Mouse (Mus musculus): ENCODE measurements at regions not wholly inside any gene's neighbourhood (a gene's known extent, or its start where the extent isn't known, plus 50 kb on each side); places are given as distances from the start of the nearest gene placed in this dataset.

DNA sequence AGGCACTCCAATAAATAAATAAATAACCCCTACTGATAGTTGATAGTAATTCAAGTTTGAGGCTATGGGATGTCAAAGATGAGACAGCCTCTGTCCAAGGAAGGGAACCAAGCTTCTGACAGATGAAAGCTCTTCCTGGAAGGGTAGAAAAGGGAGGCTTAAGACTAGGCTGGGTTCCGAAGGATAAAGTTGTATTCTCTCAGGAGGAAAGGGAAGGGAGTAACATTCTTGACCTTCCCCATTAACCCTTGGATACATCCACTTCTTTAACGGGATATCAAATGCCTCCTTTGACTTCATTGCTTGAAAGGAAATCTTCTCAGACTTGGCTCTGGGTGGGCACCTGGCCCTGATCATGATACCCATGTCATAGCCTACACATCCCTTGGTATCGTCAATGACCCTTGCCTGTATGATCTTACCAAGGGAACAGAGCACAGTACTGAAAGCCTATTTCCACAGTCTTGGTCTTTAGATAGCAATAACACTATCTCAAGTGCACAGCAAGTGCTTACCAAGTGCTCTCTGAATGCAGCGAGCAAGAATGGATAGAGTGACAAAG, 607.4 kb upstream of the Cdh5 start:
- no peak for DNase-seq (ENCODE audit: low read depth, low spot score)

DNA sequence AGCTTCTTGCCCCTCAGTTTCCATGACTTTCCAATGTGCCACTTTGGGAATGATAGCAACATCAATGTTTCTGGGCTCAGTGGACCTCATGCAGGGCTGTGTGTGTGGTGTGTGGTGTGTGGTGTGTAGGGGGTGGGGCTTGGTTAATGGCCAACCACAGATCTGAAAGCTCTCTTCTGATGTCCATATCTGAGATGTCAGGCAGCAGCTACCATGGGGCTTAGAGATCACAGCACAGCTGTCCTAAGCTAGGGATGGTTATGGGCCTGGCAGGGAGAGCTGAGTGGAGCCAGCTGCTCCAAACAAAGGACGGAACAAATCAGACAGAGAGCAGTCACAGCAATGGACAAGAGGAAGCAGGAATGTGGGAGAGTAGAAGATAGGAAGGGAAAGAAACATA, 606.8 kb upstream of the Cdh5 start:
- DNase-seq (ENCODE audit: low read depth, low spot score), result no peak

DNA sequence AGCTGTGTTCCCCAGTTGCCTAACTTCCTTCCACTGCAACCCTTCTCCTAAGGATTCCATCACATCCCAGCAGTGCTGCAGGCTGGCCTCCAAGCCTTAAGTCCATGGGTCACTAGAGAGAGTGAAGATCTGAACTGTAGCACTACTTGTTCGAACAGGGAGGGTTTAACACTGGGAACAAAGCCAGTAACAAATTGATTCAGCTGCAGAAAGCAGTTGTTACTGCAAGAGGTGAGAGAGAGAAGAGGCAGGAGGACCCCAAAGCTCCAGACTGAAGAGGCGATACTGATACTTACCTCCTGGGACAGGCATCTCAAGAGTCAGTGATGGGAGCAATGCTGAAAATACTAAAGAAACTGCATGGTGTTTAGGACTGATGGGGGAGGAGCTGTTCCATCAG, 600.1 kb upstream of the Cdh5 start:
- DNase-seq (ENCODE audit: low read depth, low spot score), result no peak

DNA sequence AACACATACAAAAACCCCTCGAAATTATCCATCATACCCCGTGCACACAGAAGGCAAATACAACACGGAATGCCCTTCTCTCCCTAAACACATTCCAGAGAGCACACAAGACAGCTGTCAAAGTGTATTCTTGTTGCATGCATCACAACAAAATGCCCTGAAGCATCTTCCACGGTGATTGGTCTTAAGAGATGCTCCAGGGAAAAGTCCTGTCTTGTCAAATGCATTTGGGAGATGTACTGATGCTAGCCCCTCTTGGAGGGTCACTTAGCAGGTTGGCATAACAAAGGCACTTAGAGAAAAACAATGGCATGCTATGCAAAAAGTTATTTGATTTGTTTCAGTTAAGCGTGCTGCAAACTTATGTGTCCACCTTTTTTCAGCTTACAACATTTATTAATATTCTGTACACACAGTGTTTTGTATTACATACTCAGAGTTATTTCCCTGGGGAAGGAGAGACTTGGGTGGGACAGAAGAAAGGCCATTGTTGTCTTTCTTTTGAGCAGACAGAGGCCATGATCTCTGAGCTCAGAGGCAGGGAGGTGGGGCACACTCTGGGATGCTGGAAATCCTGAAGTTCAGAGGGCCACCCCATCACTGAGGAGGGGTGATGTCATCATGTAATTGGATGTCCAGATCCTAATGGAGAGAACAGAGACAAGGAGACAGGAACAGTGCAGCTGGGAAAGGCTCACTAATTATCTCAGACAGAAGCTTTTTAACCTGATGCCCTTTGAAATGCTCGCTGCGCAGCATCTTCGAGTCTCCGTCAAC, 598.2 kb upstream of the Cdh5 start:
- no peak for DNase-seq (ENCODE audit: low read depth, low spot score)

DNA sequence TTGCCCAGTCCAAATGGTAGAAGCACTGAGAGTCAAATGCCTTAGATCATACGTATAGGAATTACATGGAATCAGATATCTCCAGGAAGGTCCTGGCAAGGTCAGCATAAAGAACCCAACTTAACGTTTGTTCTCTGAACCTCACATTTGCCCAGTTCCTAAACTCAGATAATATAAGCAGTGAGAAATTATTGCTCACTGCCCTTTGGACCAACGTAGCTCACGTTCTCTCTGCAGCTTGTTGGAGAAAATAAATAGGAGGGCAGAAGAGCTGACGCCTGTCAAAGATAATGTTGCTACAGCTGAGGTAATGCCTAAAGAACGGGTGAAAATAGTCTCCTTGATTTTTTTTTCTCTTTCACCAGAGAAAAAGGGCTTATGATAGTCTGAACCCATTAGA, 595.1 kb upstream of the Cdh5 start:
- no peak for DNase-seq (ENCODE audit: low read depth, low spot score)

DNA sequence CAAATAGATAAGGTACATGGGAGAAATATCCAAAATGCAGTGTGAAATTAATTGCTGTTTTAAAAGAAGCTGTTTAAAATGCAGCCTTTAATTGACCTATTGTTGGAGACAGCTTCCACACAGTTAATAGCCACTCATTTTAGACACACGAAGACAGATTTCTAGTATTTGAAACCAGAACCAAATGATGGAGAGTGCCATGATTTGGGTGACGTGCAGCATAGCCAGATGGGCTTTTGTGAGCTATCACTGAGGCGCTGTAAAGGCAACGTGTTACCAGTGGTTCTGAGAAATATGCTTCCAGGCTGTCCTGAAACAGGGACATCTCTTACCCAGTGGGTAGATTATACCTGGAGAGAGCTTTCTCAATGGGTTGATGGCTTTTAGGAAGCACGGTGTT, 594.4 kb upstream of the Cdh5 start:
- no peak for DNase-seq (ENCODE audit: low read depth, low spot score)

DNA sequence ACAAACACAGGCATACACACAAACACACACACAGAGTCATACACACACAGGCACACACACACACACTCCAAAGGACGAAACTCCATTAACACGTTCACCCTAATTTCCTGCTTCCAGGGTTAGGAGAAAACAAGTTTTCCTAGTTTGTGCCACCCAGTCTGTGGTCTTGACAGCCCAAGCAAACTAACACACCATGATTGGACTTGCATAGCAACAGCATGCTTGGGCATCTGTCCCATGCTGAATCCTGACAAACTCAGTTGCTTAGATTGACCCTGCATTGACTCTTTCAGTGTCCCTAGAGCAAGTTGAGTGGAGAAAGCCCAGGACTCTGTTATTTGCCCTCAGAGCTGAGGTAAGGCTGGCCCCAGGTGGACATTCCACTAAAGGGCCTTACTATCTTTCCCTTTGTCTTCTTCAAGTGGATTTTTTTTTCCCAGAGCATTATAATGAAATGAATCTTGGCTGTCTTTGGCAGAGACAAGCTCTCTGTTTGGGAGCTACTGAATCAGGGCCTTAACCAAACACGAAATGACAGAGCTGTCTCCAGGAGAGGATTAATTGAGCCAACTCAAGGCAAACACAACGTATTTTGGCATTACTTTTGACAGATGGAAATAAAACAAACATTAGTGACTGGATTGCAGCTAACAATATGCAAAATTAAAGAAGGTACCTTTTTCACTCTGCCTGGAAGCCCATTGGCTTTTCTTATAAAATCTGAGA, 581.1 kb upstream of the Cdh5 start:
- no peak for DNase-seq (ENCODE audit: low read depth, low spot score)

DNA sequence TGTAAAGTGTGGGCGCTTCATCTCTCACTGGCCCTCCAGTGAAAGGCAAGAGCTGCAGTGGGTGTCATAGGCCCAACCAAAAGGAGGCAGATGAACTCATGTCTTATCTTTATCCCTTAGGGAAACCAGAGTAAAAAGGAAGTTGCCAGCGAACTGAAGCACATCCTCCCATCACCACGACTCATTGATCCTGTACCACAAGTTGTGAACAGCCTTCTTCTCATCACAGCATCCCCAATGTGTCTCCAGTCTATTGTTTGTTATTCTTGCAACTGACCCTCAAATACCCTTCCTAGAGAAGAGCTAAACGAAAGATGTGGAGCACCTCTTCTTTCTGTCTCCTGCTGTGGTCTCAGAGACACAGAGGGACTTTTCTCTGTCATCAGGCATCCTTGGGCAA, 570.5 kb upstream of the Cdh5 start:
- no peak for DNase-seq (ENCODE audit: low read depth, low spot score)

DNA sequence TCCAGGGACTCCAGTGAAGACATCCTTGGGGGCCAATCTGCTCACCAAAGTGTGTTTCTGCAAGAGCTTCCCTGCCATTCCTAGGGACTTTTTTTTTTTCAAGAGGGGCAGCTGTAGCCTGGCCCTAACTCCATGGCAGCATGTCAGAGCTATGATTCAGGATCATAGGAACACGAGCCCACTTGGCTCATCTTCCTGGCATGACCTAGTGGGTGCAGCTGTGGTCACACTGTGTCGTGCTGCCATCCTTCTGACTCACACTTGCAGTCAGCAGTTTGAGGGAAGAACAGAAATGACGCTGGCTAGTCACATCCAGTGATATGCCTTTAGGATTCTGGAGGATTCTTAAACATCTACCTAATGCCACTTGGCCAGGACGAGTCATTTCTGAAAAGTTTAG, 566.5 kb upstream of the Cdh5 start:
- DNase-seq (ENCODE audit: low read depth, low spot score), result no peak

DNA sequence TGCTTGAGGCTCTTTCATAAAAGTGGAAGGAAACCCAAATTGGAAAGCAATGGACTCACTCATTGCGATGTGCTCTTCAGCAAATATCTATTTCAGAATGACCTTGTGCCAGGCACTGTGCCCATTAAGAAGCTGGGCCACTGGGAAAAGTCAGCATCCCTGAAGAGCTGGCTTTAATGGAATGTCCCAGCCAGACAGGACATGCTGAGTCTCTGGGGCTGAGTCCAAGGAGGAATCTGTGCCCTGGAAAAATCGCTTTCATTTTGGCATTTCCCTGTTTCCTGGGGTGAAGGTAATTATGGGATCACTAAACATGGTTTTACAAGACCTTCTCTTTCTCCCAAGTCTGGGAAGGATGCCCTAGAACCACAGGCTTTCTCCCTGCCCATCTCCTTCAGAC, 564.6 kb upstream of the Cdh5 start:
- no peak for DNase-seq (ENCODE audit: low read depth, low spot score)

DNA sequence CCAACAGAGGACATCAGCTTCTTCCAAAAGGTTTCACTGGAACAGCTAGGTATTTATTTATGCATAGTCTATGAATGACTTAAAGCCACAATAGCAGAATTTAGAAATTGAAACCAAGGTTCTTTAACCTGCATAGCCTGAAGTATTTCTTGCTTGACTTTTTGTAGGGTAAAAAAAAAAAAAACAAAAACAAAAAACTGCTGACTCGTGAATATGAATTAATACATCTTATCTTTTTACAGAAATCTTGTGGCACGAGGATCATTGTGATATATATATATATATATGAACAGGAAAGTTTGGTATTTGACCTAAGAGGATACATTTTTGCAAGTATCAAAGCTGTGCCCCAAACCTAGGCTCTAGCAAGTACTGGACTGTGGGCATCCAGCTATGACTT, 559.5 kb upstream of the Cdh5 start:
- DNase-seq (ENCODE audit: low read depth, low spot score), result no peak

DNA sequence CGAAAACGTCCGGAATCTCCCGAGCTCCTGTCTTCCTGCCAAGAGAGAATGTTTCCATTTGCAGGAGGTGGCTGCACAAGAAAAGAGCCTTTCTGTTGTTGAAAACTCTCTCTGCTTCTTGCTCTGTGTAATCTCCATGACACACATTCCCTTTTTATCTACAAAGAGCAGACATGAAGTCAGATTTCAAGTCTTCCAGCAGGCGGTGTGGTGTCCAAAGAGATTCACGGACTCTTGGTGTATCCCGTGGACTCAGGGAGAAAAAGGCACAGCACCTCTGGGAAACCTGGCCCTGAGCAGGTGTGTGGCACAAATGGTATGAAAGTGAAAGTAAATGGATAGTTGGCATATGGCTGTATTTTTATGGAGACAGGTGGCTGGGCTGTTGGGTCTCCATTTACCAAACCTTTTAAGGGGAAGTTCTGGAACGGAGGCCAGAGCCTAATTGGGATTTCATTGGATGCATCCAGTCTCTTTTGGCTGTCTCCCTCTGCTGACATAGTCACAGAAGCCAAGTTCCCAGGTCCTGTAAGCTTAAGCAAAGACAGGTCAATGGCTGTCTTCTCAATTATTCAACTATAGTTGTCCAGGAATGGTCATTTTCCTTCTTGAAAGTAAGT, 549.4 kb upstream of the Cdh5 start:
- no peak for DNase-seq (ENCODE audit: low read depth, low spot score)

DNA sequence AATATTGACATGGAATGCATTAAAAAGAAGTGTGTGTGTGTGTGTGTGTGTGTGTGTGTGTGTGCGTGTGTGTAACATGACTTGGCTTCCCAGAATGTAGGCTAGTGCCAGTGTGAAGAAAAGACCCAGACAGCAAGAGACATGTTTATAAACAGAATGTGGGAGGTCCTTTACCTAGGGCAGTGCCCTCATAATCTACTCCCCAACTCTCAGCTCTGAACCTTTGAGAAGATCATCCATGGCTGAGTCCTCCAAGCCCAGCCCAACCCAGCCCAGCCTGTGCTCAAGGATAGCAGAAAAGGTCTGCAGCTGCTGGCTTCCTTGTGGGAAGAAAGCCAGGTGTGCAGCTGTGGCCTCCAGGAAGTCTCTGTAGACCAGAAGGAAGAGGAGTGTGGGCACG, 539.8 kb upstream of the Cdh5 start:
- DNase-seq (ENCODE audit: low read depth, low spot score), result no peak

DNA sequence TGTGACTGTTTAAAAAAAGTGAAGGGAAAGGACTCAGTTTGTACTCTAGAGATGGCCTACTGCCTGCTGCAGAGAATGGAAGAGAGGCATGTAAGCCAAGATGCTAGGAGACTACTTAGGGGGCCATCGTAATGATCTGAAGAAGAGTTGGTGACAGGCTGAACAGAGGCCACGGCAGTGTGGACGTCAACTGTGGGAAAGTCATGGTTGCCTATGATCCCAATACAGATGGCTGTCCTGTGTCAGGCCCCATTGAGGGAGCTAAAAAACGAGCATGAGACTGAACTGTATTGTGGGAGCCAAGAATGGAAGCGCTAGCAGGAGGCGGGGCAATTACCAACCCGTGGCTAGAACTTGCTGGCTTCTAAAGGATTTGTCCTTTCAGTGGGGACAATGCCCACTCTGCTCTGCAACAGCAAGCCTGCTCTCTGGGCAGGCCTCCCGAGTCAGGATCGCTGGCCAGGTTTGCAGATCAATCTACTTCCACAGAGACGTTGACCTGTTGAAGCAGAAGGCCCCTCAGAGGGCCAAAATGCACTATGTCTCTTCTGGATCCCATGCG, 530.5 kb upstream of the Cdh5 start:
- no peak for DNase-seq (ENCODE audit: low read depth, low spot score)

DNA sequence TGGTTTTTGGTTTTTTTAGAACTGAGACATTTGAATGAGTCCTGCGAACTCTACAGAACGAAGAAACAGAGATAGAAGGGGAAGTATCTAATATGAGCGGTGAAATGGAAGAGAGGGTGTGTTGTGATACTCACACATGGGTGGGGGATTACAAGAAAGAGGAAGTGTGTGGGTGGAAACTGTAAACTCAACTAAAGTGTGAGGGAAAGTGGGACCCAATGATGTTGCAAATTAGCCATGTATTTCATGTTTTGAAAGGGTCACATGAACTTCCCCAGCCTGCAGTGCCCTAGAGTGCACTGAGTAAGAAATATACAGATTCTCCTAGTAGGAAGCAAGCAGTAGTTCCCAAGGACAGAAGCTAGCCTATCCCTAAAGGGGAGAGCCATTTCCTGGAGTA, 524.3 kb upstream of the Cdh5 start:
- no peak for DNase-seq (ENCODE audit: low read depth, low spot score)

DNA sequence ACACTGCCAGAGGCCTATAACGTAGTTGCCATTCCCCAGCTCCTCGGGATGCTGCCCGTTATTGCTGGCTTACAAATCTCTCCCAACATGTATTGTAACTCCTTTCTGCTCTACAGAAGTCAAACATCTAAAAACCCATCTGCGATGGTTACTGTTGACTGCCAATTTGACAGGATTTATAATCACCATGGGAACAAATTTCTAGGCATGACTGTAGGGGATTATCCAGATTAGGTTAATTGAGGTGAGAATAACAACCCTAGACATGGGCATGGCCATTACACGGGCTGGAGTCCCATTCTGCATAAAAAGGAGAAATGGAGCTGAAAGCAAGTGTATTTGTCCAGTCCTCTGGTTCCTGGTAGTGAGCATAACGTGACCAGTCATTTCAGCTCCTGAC, 523.4 kb upstream of the Cdh5 start:
- no peak for DNase-seq (ENCODE audit: low read depth, low spot score)

DNA sequence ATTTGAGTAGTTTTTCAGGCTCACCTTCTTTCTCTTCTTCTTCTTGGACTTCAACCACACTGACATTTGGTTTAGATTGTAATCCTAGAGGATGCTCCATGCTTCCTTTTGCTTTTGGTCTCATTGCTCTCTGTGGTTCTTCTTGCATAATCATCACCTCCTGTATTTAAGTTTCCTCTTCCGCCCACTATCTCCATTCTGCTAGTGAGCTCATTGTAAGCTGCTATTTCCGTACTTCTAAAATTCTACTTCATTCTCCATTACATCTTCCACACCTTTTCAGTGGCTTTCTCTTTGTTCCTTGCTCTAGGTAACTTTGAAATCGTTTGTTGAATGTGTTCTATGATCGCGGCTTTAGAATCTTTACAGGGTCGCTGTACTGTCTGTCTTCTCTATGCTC, 493.1 kb upstream of the Cdh5 start:
- no peak for DNase-seq (ENCODE audit: low read depth, low spot score)

DNA sequence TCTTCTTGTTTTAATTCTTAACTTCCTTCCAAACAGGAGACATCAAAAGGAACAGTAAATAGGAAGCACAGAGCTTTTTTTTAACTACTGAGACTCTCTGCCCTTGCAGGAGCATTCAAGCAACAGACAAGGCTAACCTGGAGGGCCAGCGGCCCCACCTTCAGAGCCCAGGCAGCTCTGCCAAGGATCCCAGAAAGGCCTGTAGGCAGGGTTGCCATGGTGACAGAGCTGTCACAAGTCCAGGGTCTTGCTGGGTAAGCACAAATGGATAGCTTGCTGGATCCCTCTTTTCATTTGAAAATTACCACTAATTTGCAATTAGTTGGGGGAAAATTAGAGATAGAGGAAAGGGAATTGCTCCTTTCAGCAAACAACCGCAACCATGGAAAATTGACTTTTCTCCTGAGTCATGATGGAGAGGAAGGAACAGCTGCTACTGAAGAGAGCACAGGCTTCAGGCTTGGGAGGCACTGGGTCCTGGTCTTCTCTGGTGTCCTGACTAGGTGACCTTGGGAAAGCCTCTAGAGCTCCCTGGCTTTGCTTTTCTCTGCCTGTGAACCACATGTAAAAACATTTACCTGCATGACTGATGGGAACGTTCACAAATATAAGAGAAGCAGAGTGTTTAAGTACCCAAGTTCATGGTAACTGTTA, 477.5 kb upstream of the Cdh5 start:
- no peak for DNase-seq (ENCODE audit: low read depth, low spot score)

DNA sequence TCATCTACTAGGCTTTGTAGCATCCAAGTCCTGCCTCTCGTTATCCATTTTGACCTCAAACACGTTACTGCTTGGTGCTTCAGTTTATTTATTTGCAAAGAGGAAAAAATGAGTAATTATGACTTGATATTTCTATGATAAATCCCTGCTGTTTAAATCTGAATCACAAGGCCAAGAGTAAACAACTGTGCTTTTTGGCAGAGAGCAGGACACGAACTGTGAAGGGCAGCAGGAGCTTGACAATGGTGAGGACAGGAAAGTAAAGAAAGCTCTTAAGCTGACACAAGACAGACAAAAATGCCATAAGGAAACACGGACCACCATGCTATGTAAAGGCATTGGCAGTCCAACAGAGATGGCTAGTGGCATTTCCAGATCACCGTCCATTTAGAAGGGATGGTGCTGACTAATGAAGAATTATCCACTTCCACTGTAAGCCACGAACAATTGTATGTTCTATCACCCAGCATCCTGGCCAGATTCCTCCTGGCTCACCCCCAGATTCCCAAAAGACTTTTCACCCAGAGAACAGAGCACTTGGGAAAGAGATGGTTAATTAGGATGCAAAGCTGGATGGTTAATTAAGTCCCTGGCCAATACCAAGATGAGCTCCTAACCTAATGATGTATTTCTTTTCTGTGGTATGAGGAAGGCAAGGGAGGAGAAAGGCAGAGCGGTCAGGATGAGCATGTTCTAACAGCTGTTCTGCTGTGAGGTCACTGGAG, 476.1 kb upstream of the Cdh5 start:
- DNase-seq (ENCODE audit: low read depth, low spot score), result no peak

DNA sequence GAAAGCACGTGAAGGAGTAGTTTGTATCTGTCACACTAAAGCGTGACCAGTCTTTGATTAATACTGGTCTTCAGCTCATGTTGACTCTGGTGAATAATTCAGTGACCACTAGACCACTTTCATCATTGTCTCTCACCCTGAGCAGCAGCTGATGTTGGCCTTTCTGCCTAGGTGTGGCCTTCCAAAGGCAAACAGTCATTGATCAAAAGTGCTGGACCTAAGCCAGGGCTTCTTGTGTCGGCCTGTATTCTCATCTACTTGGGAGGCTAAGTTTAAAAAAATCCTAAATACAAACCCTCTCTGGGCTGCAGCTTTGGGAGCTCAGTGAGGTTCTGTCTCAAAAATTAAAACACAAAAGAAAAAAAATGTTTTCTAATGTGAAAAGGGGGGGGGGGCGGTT, 475.0 kb upstream of the Cdh5 start:
- no peak for DNase-seq (ENCODE audit: low read depth, low spot score)

DNA sequence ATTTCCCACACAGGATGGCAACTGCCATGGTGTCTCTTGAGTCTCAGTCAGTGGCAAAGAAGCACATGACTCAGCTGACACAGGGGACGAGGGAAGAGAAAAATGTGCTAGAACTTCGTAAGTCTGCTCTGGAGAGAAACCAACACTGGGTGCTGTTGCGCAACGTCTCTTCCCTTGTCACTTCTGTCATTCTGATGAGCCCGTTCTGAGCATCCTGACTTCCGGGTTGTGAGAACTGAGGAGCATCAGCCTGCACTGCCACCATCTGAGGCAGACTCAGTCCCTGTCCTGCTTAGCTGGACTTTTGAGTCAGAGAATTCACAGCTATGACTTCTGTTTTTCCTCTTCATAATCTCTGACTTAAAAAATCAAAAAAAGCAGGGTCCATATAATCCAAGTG, 468.9 kb upstream of the Cdh5 start:
- no peak for DNase-seq (ENCODE audit: low read depth, low spot score)

Measured in embryo, embryonic 11.5 days (tissue).